Mouse (Mus musculus) cortical plate, adult 2 months (tissue): ENCODE measurements at regions not wholly inside any gene's neighbourhood (a gene's known extent, or its start where the extent isn't known, plus 50 kb on each side); places are given as distances from the start of the nearest gene placed in this dataset.

ENCODE experiments used
- H3K27ac ChIP-seq: fragments of 200-500 bp; 2 replicates; pipeline ENCODE4 v1.5.1; 2012; ENCODE audit warnings: low read length, control low read depth, inconsistent platforms; ENCODE audit not compliant: insufficient read depth
- H3K4me1 ChIP-seq: fragments of 200-500 bp; 2 replicates; pipeline ENCODE4 v1.6.1; 2011; ENCODE audit warnings: low read length; ENCODE audit not compliant: control insufficient read depth, insufficient read depth
- H3K4me3 ChIP-seq: fragments of 200-500 bp; 2 replicates; pipeline ENCODE4 v1.5.1; 2011; ENCODE audit warnings: mild to moderate bottlenecking, low read length, control low read depth; ENCODE audit not compliant: insufficient read depth
- CTCF ChIP-seq: fragments of 200-500 bp; IDR thresholded peaks from 2 replicates; pipeline ENCODE4 v1.5.1; 2011; ENCODE audit warnings: mild to moderate bottlenecking, control low read depth, low read length; ENCODE audit not compliant: insufficient read depth; ENCODE audit errors: extremely low read depth
- POLR2A ChIP-seq: fragments of 200-500 bp; IDR thresholded peaks from 2 replicates; pipeline ENCODE4 v1.6.1; 2011; ENCODE audit warnings: mild to moderate bottlenecking, low read length, control low read depth; ENCODE audit not compliant: insufficient read depth; ENCODE audit errors: extremely low read depth

- Histone ChIP-seq H3K4me1 (no peaks in the 10 kb centered on the region), H3K4me3 (no peak overlapping the region), H3K27ac (no peak overlapping the region)
- TF ChIP-seq POLR2A: no peak
- TF ChIP-seq CTCF: no peak
Observed at GRCm38 (mm10) chr15:62457990-62458389, 1387.0 kb downstream of the Gsdmc2 start.

GRCm38 (mm10) chr15:62457051-62457664, 1387.8 kb downstream of the Gsdmc2 start:
- TF ChIP-seq POLR2A: no peak
- TF ChIP-seq CTCF: no peak
- H3K4me1 ChIP-seq: no peaks in the 10 kb centered on the region

GRCm38 (mm10) chr15:62456020-62456419, 1389.0 kb downstream of the Gsdmc2 start:
- no peak for TF ChIP-seq CTCF
- no peak for TF ChIP-seq POLR2A
- H3K4me3 ChIP-seq: no peak overlapping the region
- H3K27ac ChIP-seq: no peak overlapping the region
- no peaks in the 10 kb centered on the region for H3K4me1 ChIP-seq

More at GRCm38 (mm10) chr15:62457051-62457664, 1387.8 kb downstream of the Gsdmc2 start:
- Histone ChIP-seq H3K27ac (no peak overlapping the region), H3K4me3 (no peak overlapping the region)

DNA sequence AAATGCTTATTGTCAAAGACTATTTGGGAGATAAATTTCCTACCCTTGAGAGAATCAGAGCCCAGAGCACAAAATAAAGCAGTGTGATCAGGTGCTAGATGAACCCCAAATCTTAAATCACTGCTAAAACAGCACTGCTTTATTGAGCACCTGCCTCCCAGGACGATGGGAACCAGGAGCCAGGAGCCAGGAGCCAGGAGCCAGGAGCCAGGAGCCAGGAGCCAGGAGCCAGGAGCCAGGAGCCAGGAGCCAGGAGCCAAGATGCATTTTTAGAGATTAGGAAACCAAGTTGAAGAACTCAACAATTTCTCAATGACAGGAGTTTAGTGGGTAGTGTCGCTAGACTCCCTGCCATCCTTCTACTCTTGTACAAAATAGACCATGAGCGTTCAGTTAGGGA, 1396.9 kb downstream of the Gsdmc2 start:
- no peak for TF ChIP-seq CTCF
- TF ChIP-seq POLR2A: no peak
- H3K4me1 ChIP-seq: no peaks in the 10 kb centered on the region; the same call in 1 of the 2 replicates
- no peak overlapping the region for H3K27ac ChIP-seq
- H3K4me3 ChIP-seq: no peak overlapping the region

DNA sequence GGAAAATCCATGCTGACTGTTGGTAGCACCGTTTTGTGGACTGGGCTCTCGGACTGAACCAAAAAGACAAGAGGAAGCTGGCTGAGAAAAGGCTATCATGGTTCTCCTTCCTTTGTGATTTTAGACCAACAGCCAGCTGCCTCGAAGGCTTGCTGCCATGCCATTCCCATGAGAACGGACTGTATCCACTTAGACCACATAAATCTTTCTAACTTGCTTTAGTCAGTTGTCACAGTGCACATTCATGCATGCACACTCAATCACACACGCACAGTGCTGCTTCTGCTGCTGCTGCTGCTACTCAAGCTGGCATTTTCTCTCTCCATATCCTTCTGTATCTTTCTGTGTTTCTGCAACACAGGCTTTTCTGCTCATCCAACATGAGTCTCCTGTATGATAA, 1405.8 kb downstream of the Gsdmc2 start:
- H3K4me3 ChIP-seq: no peak overlapping the region
- TF ChIP-seq POLR2A (no peak), CTCF (no peak)
- no peak overlapping the region for H3K27ac ChIP-seq
- H3K4me1 ChIP-seq: no peaks in the 10 kb centered on the region

DNA sequence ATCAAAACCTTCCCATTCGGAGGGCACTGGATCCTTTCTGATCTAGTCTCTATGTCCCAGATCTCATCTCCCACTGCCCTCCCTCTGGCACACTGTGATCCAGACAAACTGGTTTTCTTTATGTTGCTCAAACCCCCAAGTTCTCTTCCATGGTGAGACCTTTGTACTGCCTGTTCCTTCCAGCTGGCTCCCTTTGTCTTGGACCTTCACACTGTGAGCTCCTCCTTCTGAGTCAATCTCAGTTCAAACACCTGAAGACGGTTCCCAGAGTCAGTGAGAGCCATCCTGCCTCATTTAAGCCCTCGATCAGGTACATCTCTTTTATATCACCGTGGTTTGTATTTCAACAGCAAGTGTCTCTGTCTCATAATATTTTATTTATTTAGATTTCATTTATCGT, 1408.3 kb downstream of the Gsdmc2 start:
- no peak for TF ChIP-seq POLR2A
- no peak for TF ChIP-seq CTCF
- H3K27ac ChIP-seq: no peak overlapping the region
- H3K4me3 ChIP-seq: no peak overlapping the region

DNA sequence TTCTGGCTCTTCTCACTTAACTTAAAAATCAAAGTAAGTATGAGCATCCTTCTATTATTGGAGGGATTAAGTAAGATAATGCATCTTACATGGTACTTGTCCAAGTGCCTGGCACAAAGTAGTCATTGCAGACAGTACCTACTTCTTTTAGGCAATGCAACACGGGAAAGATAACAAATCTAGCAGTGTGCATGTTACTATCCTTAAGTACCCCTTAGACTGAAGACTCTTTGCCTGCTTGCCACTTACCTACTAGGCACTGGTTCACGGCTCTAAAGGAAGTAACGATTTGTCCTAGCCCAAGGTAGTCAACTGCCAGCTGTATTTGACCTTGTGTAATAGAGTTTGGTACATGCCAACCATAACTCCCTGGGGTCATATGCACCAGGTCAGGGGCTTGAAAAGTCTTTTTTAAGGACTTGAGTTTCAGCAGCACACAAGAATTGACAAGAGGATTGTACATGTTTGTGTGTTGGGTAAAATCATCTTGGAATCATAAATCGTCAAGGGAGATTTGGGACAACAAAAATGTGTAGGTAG, 1409.8 kb downstream of the Gsdmc2 start:
- no peak overlapping the region for H3K27ac ChIP-seq
- no peak overlapping the region for H3K4me3 ChIP-seq
- no peaks in the 10 kb centered on the region for H3K4me1 ChIP-seq
- TF ChIP-seq POLR2A (no peak), CTCF (no peak)

More for the DNA sequence above, 1408.3 kb downstream of the Gsdmc2 start:
- H3K4me1 ChIP-seq: no peaks in the 10 kb centered on the region

GRCm38 (mm10) chr15:62432742-62433245, 1412.2 kb downstream of the Gsdmc2 start:
- Histone ChIP-seq H3K4me3 (no peak overlapping the region), H3K4me1 (no peaks in the 10 kb centered on the region), H3K27ac (no peak overlapping the region)
- TF ChIP-seq POLR2A: no peak
- TF ChIP-seq CTCF: no peak

DNA sequence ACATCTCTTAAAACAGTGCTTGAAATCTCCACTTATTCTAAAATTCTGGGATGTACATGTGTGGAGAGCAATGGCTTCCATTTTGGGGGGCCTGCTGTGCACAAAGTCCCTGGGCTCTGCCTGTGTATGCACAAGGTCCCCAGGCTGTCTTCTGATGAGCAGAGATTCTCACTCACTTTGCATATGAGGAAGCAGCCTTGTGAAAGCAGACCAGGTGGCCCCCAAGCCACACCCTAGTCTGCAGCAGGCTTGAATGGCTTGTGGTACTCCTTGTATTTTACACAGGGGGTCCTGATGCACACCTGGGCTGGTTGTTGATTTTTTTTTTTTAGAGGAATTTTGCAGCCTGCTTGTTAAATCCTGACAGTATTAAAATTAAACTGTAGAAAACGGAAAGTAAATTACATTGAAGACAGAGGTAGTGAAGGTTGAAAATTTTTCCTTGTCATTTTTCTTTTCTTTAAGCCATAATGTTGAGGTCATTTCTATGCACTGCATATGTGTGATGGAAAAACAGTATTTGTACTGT, 1413.8 kb downstream of the Gsdmc2 start:
- H3K4me3 ChIP-seq: no peak overlapping the region
- no peaks in the 10 kb centered on the region for H3K4me1 ChIP-seq
- TF ChIP-seq CTCF: no peak
- no peak for TF ChIP-seq POLR2A
- H3K27ac ChIP-seq: no peak overlapping the region

DNA sequence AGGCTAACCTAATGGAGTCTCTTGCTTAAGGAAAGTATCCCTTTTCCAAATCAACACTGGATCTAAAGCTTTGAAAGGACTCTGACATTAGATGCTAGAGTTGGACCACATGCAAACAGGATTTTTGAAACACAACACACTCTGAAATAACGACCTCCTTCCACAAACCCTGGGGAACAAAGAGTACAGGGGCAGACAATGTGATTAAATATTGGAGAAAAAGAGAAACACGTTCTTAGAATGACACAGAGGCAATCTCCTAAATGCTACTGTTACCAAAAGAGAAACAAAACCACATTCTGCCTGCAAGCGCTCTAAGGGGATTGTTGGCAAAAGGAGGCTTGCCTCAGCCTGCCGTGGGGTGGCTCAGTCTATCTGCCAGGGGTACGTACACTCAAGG, 1422.0 kb downstream of the Gsdmc2 start:
- Histone ChIP-seq H3K4me1 (no peaks in the 10 kb centered on the region), H3K27ac (no peak overlapping the region), H3K4me3 (no peak overlapping the region)
- TF ChIP-seq POLR2A (no peak), CTCF (no peak)
